Mouse (Mus musculus) kidney, embryonic 16.5 days (tissue): Measurements from ENCODE around the gene Vmn1r148. TPM values are rescaled to one million over a fixed set of nuclear protein-coding genes. Genes with fewer than 3 reads are reported as not detected.
"Not testable (repeated sequence)": the region's sequence is repeated elsewhere in the genome, so short reads cannot be mapped to it uniquely, and the experiment has no call there.

Source experiments
- ATAC-seq: fragments of 200-750 bp; cut with Nextera tagmentation; 2 replicates; pipeline ENCODE4 v1.8.0; 2017; ENCODE audit warnings: moderate TSS enrichment; ENCODE audit not compliant: low FRiP score, low TSS enrichment
- H3K27ac ChIP-seq: fragments of 300-500 bp; sonication (generic); 2 replicates; pipeline ENCODE4 v1.5.1; 2014; ENCODE audit warnings: low read length
- H3K27me3 ChIP-seq: fragments of 300-500 bp; sonication (generic); 2 replicates; pipeline ENCODE4 v1.6.1; 2014; ENCODE audit warnings: low read length, control low read depth, mixed read lengths; ENCODE audit not compliant: insufficient read depth
- H3K36me3 ChIP-seq: fragments of 300-500 bp; sonication (generic); 2 replicates; pipeline ENCODE4 v1.6.1; 2014; ENCODE audit warnings: low read length, control low read depth, mixed read lengths; ENCODE audit not compliant: insufficient read depth
- H3K4me1 ChIP-seq: fragments of 300-500 bp; sonication (generic); 2 replicates; pipeline ENCODE4 v1.6.1; 2014; ENCODE audit warnings: low read length, control low read depth, mixed read lengths; ENCODE audit not compliant: insufficient read depth
- H3K4me2 ChIP-seq: fragments of 300-500 bp; sonication (generic); replicated peaks from 2 replicates; pipeline ENCODE4 v1.6.1; 2014; ENCODE audit warnings: low read depth, low read length
- H3K4me3 ChIP-seq: fragments of 300-500 bp; sonication (generic); 2 replicates; pipeline ENCODE4 v1.5.1; 2014; ENCODE audit warnings: mild to moderate bottlenecking, low read length
- H3K9ac ChIP-seq: fragments of 300-500 bp; sonication (generic); replicated peaks from 2 replicates; pipeline ENCODE4 v1.6.1; 2014; ENCODE audit warnings: low read length
- H3K9me3 ChIP-seq: fragments of 300-500 bp; sonication (generic); 2 replicates; pipeline ENCODE4 v1.6.1; 2016; ENCODE audit warnings: low read length, control low read depth
- WGBS: fragments of 180-500 bp; shearing (Covaris S2); extraction: QIAGEN DNeasy Blood & Tissue Kit; methylation state at CpG from one replicate; pipeline ENCODE4 v1.1.7; 2014; 5-methylcytosine and 5-hydroxymethylcytosine counted together
- polyA plus RNA-seq: library from polyadenylated mRNA; unstranded; fragments of >200 nt; fragmentation: Nextera tagmentation; extraction: Ambion mirVana; gene quantifications from 2 replicates; pipeline ENCODE4 v1.2.1, GENCODE M21; 2015

Vmn1r148 gene
- polyA plus RNA-seq: not detected in 2 replicates

- WGBS: no CpG with 5 or more reads among the region's 3 CpGs
Observed at GRCm38 (mm10) chr7:22413283-22413682, at the start of gene Vmn1r148. TSS of gene Vmn1r148 (plus strand) at chr7:22413583.

DNA sequence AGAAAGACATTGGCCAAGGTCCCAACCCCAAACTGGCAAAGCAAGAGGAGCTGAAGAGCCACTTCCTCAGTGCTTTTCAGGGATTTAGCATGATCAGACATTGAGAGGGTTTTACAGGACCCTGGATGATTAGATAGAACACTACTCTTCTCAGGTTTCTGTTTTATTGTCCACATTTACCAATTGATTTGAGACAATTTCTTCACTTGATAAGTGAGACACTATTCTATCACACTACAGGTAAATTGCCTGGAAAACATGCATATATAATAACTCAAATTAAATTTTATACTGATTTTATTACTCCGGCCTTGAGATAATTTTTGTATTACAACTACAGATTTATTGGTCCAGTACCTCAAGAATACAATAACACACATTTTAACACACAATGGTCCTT is 42.4 kb upstream of the Vmn1r148 start, which contains the start of gene Gm8660:
Gene Gm8660 (minus strand): TSS at position 101 of the 400 bp plus-strand sequence.
- no CpG with 5 or more reads among the region's 1 CpGs for WGBS
- ATAC-seq, H3K9ac ChIP-seq, H3K4me3 ChIP-seq, H3K36me3 ChIP-seq, H3K4me1 ChIP-seq, H3K27me3 ChIP-seq, H3K4me2 ChIP-seq, H3K27ac ChIP-seq, H3K9me3 ChIP-seq: not testable (repeated sequence)

More at GRCm38 (mm10) chr7:22413283-22413682, at the start of gene Vmn1r148:
- H3K4me2 ChIP-seq, ATAC-seq, H3K4me3 ChIP-seq, H3K36me3 ChIP-seq, H3K9ac ChIP-seq, H3K4me1 ChIP-seq, H3K9me3 ChIP-seq, H3K27me3 ChIP-seq, H3K27ac ChIP-seq: not testable (repeated sequence)

DNA sequence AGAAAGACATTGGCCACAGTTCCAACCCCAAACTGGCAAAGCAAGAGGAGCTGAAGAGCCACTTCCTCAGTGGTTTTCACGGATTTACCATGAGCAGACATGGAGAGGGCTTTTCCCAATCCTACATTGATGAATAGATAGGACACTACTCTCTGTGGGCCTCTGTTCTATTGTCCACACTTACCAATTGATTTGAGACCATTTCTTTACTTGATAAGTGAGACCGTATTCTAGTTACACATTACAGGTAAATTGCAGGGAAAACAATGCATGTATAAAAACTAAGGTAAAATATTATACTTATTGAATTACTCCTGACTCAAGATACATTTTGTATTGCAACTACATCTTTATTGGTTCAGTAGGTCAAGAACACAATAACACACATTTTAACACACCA is 24.7 kb downstream of the Vmn1r148 start, which contains the start of gene Vmn1r149:
Gene Vmn1r149 (minus strand): TSS at position 101 of the 400 bp plus-strand sequence.
- not testable (repeated sequence) for H3K36me3 ChIP-seq, H3K27ac ChIP-seq, H3K9ac ChIP-seq, H3K4me2 ChIP-seq, H3K4me3 ChIP-seq, H3K27me3 ChIP-seq, ATAC-seq, H3K4me1 ChIP-seq, H3K9me3 ChIP-seq
- WGBS: no CpG with 5 or more reads among the region's 2 CpGs

DNA sequence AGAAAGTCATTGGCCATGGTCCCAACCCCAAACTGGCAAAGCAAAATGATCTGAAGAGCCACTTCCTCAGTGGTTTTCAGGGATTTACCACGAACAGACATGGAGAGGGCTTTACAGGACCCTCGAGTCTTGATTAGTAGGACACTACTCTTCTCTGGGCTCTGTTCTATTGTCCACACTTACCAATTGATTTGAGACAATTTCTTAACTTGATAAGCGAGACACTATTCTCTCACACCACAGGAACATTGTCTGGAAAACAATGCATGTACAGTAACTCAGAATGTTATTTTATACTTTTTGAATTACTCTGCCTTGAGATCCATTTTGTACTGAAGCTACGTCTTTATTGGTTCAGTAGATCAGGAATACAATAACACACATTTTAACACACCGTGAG is 50.6 kb downstream of the Vmn1r148 start, which contains the start of gene Gm10665:
Gene Gm10665 (minus strand): TSS at position 101 of the 400 bp plus-strand sequence.
- H3K36me3 ChIP-seq: not testable (repeated sequence)
- no CpG with 5 or more reads among the region's 5 CpGs for WGBS

More for the DNA sequence above, 50.6 kb downstream of the Vmn1r148 start, which contains the start of gene Gm10665:
- not testable (repeated sequence) for H3K9ac ChIP-seq, H3K9me3 ChIP-seq, H3K4me2 ChIP-seq, H3K27ac ChIP-seq, ATAC-seq, H3K4me1 ChIP-seq, H3K27me3 ChIP-seq, H3K4me3 ChIP-seq

Other genes with a start within 250 kb of the Vmn1r148 start
- gene Vmn1r142, start 249.5 kb upstream of the Vmn1r148 start, polyA plus RNA-seq: not detected in 2 replicates
- gene Vmn1r143, start 224.2 kb upstream of the Vmn1r148 start, polyA plus RNA-seq: not detected in 2 replicates
- gene Gm8653, start 212.3 kb upstream of the Vmn1r148 start, polyA plus RNA-seq: not detected in 2 replicates
- not detected in 2 replicates for gene Gm8453, start 184.1 kb upstream of the Vmn1r148 start, polyA plus RNA-seq
- not detected in 2 replicates for gene Gm4187, start 83.9 kb upstream of the Vmn1r148 start, polyA plus RNA-seq
- gene Gm8660, start 42.5 kb upstream of the Vmn1r148 start, polyA plus RNA-seq: not detected in 2 replicates
- gene Vmn1r149, start 24.6 kb downstream of the Vmn1r148 start, polyA plus RNA-seq: not detected in 2 replicates
- gene Gm10665, start 50.5 kb downstream of the Vmn1r148 start, polyA plus RNA-seq: not detected in 2 replicates
- not detected in 2 replicates for gene Vmn1r151, start 86.1 kb downstream of the Vmn1r148 start, polyA plus RNA-seq
- gene Vmn1r152, start 109.4 kb downstream of the Vmn1r148 start, polyA plus RNA-seq: not detected in 2 replicates
- not detected in 2 replicates for gene Gm8677, start 121.3 kb downstream of the Vmn1r148 start, polyA plus RNA-seq
- gene Gm4201, start 151.8 kb downstream of the Vmn1r148 start, polyA plus RNA-seq: not detected in 2 replicates
- gene Gm4565, start 174.5 kb downstream of the Vmn1r148 start, polyA plus RNA-seq: not detected in 2 replicates
- gene Vmn1r155, start 244.4 kb downstream of the Vmn1r148 start, polyA plus RNA-seq: not detected in 2 replicates